Comparison of ENCODE assay signal across 8 mouse cellular contexts in the genomic region with DNA sequence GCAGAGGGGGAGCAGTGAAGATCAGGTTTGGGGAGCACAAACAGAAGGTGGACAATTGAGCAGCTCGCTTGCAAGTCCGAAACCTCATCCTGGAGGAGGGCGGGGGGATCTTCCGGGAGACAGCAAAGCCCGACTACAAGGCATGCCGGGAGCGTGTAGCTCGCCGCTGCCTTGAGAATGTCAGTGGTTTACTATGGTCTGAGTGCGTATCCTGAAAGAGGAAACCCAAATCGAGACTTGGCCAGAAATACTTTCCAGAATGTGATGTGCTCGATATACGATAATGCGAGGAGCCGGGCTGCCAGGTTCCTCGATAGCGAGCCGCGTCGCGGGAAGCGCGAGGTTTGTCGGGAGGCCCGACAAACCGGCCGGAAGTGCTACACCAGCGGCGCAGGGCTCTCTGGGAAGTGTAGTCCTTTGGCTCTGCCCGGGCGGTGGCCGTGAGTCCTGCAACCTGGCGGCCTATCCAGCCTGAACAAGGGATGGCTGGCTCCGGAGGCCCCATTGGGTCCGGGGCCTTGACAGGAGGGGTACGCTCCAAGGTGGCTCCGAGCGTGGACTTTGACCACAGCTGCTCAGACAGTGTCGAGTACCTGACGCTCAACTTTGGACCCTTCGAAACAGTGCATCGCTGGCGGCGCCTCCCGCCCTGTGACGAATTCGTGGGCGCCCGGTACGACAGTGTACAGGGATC. TPM values are rescaled to one million over a fixed set of nuclear protein-coding genes. Genes with fewer than 3 reads are reported as not detected.
DNase-seq lines count a peak whose midpoint lies in the region; ATAC-seq lines count a peak whose summit lies in the region.

A gene (plus strand): TSS at position 143 of the 694 bp plus-strand sequence.

- no peaks in the 10 kb centered on the region for H3K9me3 ChIP-seq in hindbrain, embryonic 12.5 days (replicated peaks)

- peaks cover 13% of the 10 kb centered on the region for H3K4me1 ChIP-seq in hindbrain, embryonic 12.5 days

- H3K36me3 ChIP-seq in hindbrain, embryonic 12.5 days: peaks cover 20% of the 10 kb centered on the region

- H3K4me2 ChIP-seq in hindbrain, embryonic 12.5 days (replicated peaks): peak within 1 kb of the TSS; percentile 82

- peak within 1 kb of the TSS; percentile 90 for H3K27ac ChIP-seq in hindbrain, embryonic 12.5 days

- peak; percentile 98 for ATAC-seq in hindbrain, embryonic 12.5 days (ENCODE audit: low FRiP score)

- DNase-seq in Muller cell, postnatal 12 days (ENCODE audit: inconsistent ontology term): peak; percentile 90
- peak; percentile 91 for DNase-seq in cerebellum, adult 9-11 months
- DNase-seq in frontal cortex, postnatal 10 days (ENCODE audit: low spot score in 2 of 2): peak; percentile 79 to 87
- DNase-seq in layer of hippocampus, postnatal 14 days (ENCODE audit: low spot score in 2 of 2): peak; percentile 90 to 95
- DNase-seq in lung, postnatal 14 days: peak; percentile 87
- peak; percentile 74 for DNase-seq in retina, adult 2 months (ENCODE audit: low read depth, low spot score)
- peak; percentile 86 for DNase-seq in thymus, postnatal 36 days

- peak within 1 kb of the TSS; percentile 69 for H3K4me3 ChIP-seq in hindbrain, embryonic 12.5 days

- H3K9ac ChIP-seq in hindbrain, embryonic 12.5 days: peak within 1 kb of the TSS; percentile 77

- no peaks in the 10 kb centered on the region for H3K27me3 ChIP-seq in hindbrain, embryonic 12.5 days

- under 1% methylated on average over 50 of the region's 50 CpGs for WGBS in hindbrain, embryonic 12.5 days

RNA-seq across cellular contexts. Expression of the gene that starts here (rescaled TPM):
- 113 and 121 TPM in 2 replicates for polyA plus RNA-seq in hindbrain, embryonic 12.5 days (2016; fragmentation: Nextera tagmentation; extraction: Ambion mirVana)
- total RNA-seq in layer of hippocampus, postnatal 14 days (2021): 100 to 1,000 TPM; 204 to 215 TPM

Comparison
In these comparisons a context has a peak if more than half of its experiments do, and no peak if none do; other contexts are left out.
1. Peak in every context shown above with its lines: DNase-seq, ATAC-seq, H3K4me3 ChIP-seq and H3K27ac ChIP-seq.